Mouse (Mus musculus): ENCODE measurements around the gene Adrm1. TPM values are rescaled to one million over a fixed set of nuclear protein-coding genes. Genes with fewer than 3 reads are reported as not detected.
"Not testable (repeated sequence)": the region's sequence is repeated elsewhere in the genome, so short reads cannot be mapped to it uniquely, and the experiment has no call there.

The Adrm1 gene
- 100 to 1,000 TPM; 106 to 111 TPM for total RNA-seq (2021)
- long read RNA-seq, experiment 1, full-length matches to known transcripts = 140 of 167 reads
- long read RNA-seq, experiment 1, partial matches to known transcripts = 4 of 167 reads
- long read RNA-seq, experiment 1, other reads (novel, unspliced or antisense) = 23 of 167 reads
- long read RNA-seq, experiment 2, transcript Adrm1-201 (10 exons, 1,535 nt) = major isoform, 117 of 141 reads
- long read RNA-seq, experiment 2, partial matches to known transcripts = 13 of 141 reads
- long read RNA-seq, experiment 2, other reads (novel, unspliced or antisense) = 9 of 141 reads

DNA sequence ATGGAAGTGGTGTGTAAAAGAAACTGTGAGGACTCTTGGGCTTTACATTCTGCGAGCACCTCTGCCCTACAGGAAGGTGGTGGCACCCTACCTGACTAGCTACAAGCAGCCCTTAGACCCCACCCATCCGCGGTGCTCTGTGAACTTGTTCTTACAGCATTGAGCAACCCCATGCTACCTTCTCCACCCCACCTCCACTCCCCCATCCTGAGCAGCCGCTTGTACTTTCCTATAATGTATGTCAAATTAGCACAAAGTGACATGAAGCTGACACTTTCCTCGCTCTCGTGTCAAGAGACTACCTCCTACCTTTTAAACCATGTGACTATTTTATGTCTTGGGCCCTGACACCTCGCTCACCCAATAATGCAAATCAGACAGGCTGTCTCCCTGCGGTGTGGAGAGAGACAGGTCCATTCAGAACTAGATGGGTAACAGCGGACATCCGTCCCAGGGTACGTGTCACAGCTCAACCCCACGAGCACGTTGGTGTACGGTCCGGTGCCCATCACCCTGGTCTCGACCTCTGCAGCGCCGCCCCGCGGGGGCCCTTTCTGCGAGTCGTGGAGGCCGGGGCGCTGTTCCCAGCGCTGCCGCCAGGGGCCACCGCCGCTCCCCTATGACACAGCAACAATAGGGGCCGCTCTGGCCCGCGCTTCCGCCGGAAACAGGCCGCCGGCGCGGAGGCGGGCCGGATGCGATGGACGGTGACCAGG lies at the start of gene Adrm1:
Adrm1 (plus strand) TSS at position 680 of the 716 bp plus-strand sequence.
- peak; percentile 95 to 99 for DNase-seq (ENCODE audit: low spot score in 2 of 2)

GRCm38 (mm10) chr2:180124192-180124591 lies 47.1 kb upstream of the Adrm1 start:
- DNase-seq (ENCODE audit: low spot score in 2 of 2) = no peak

GRCm38 (mm10) chr2:180126195-180126594 lies 45.1 kb upstream of the Adrm1 start:
- DNase-seq (ENCODE audit: low spot score in 2 of 2) = no peak

- no peak for DNase-seq (ENCODE audit: low spot score in 2 of 2)
Measured at GRCm38 (mm10) chr2:180127675-180128074, 43.6 kb upstream of the Adrm1 start.

DNA sequence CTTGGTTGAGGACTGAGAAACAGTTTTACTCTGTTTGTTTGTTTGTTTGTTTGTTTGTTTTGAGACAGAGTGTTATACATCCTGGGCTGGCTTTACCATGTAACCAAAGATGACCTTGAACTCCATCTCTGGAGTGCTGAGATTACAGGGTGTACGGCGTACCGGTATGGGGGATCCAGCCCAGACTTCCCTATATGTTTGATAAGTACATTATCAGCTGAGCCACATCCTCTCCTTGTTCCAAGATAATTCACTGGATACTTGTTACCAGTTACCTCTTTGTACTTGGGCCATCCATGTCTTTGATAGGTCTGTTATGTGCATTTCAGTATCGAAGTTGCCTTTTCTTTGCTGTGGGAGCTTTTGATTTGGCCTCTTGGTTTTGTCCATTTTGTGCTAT lies 38.1 kb upstream of the Adrm1 start:
- DNase-seq (ENCODE audit: low spot score in 2 of 2) = no peak

DNA sequence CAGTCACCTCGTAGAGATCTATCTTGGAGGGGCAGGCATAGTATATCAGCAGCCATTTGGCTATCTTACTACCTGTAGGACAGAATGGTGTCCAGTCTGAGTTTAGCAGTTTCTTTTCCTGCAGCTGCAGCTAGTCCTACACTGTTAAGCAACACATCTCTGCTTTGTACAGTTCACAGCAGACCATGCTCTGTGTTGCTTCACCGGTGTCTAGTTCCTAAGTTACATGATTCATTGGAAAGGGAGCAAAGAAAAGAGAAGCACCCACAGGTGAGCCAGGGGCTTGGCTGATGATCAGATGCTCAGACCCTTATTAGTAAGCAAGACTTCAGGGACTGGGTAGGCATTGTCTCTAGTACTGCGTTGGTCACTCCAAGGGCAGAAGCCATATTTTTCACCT lies 37.4 kb upstream of the Adrm1 start:
- no peak for DNase-seq (ENCODE audit: low spot score in 2 of 2)

- DNase-seq (ENCODE audit: low spot score in 2 of 2) = no peak
Measured at GRCm38 (mm10) chr2:180135414-180135813, 35.9 kb upstream of the Adrm1 start.

- no peak for DNase-seq (ENCODE audit: low spot score in 2 of 2)
Measured at GRCm38 (mm10) chr2:180146091-180146490, 25.2 kb upstream of the Adrm1 start.

DNA sequence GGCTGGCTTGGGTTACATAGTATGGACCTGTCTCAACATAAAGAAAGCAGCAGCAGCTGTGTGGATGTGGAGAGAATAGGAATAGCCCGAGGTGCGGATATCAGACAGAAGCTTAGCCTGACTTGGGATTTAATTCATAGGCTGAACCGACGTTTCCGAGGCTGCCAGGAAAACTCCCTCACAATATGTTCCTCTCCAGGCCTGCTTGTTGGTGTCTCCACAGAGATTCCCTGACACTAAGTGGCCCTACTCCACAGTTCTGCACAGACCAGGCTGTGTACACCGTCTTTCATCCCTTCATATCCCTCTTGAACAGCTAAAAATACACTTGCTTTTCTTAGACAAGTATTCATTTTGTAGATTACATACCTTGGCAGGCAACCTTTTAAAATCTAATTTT lies 23.9 kb upstream of the Adrm1 start:
- DNase-seq (ENCODE audit: low spot score in 2 of 2) = peak; percentile 15 to 45

GRCm38 (mm10) chr2:180148551-180148950 lies 22.7 kb upstream of the Adrm1 start:
- DNase-seq (ENCODE audit: low spot score in 2 of 2) = no peak

DNA sequence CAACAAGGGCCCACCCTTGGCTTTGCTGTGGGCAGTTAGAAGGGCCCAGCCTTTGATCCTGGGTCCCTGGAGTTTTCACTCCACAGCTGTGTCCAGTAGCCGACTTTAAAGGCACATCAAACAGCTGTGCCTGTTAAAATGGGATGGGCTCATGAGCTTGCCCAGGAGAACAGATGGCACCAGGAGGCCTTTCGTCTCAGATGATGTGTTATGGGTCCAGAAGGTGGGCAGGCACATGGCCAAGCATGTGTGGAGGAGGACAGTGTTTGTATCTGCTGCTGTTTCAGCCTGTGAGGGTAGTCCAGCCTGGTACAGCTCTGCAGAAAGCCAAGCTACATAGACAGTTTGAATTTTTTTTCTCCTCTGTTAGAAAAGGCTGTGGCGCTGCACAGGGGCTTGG lies 16.5 kb upstream of the Adrm1 start:
- peak; percentile 44 to 74 for DNase-seq (ENCODE audit: low spot score in 2 of 2)

DNA sequence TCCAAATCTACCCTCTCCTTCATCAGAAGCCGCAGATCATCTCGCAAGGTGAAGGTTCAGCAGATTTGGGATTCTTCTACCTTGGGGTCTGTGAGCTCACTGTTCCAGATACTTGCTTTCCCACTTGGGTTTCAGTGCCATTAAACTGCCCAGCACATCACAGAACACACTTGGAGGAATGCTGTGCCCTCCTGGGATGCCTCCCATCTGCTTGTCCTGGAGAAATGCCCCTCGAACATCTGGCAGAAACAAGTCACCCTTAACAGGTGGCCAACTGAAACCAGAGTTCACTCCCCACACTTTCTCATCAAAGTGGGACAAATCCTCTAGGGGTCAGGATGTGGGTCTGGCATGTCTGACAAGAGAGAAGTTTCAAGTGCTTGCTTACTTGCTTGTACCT lies 12.7 kb upstream of the Adrm1 start:
- no peak for DNase-seq (ENCODE audit: low spot score in 2 of 2)

DNA sequence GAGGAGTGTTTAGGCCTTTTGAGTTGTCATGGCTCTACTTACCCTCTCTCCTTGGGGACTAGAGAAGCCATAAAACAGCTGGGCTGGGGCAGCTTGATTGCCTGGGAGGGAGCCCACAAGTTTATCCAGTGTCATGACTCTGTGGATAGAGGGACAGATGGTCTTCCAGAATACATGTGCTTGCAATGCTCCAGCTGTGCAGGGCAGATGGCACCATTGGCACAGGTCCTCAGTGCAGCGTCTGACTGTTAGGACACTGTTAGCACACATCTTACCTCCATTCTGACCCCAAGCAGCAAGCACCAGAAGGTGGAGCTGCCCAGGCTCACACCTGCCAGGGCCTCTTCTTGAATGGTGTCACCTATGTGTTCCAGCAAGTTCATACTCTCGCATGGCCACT lies 5.4 kb upstream of the Adrm1 start:
- no peak for DNase-seq (ENCODE audit: low spot score in 2 of 2)

- DNase-seq (ENCODE audit: low spot score in 2 of 2) = no peak
Measured at GRCm38 (mm10) chr2:180166869-180167268, 4.4 kb upstream of the Adrm1 start.

DNA sequence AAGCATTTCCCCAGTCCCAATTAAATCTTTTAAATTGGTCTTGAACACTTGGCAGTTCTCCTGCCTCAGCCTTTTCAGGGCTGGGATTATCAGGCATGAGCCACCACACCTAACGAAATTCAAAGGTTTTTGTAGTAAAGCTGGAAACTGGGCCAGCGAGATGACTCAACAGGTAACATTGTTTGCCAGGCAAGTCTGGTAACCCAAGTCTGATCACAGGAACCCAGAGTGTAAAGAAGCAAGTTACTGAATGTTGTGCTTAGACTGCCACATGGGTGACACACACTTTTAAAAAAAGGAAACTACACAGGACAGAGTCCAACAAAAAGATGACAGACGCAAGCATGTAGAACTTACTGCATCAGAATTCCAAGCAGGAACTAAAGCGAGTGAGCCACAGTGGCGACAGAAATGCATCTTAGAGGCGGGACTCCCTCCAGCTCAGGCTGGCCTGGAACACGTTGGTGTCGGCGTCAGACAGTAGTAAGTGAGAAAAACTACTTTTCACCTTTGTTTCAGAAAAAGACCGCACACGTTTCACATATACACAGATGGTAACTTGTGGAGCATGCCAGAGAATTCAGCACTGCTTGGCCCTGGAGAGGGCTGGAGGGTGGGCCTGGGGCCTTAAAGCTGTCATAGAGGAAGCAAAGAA lies 1.0 kb upstream of the Adrm1 start:
- no peak for DNase-seq (ENCODE audit: low spot score in 2 of 2)

DNA sequence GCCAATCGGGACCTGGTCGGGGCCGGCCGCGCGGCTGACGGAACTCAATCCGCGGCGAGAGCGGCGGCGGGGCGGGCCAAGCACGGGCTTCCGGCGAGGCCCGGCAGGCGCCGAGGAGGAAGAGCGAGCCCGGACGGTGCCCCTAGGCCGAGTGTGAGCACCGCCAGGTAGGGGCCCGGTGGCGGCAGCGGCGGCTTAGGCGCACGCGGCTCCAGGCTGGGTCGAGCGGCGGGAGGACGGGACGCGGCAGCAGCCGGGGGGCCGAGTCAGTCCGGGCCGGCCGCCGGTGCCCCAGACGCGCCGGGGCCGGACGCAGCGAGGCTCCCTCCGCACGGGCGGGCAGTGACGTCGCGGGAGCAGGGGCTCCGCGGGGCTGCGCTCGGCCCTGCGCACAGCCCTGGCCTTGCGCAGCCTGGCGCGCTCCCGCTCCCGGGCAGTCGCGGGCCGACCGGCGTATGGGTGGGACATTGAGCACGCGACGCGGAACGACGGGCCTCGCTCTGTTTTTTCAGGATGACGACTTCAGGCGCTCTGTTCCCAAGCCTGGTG lies 311 bp downstream of the Adrm1 start:
- DNase-seq (ENCODE audit: low spot score in 2 of 2) = no peak

- no peak for DNase-seq (ENCODE audit: low spot score in 2 of 2)
Measured at GRCm38 (mm10) chr2:180172152-180172551, 867 bp downstream of the Adrm1 start.

DNA sequence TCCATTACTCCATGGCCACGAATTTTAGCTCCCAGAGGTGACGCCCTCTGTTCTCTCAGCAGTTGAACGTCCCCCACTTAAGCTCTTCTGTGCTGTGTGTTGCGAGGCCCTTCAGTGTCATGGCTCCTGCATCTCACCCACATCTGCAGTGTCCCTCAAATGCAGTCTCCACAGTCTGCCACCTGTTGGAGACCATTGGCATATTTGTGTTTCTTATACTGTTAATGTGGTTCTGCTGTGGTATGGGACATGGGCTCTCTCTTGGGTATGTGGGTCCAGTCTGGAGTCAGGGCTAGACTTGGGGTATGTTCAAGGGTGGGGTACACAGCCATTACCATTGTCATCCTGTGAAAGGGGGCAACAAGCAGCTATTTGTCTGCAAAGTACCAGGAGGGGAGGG lies 1.9 kb downstream of the Adrm1 start:
- DNase-seq (ENCODE audit: low spot score in 2 of 2) = no peak

GRCm38 (mm10) chr2:180173711-180174110 lies 2.4 kb downstream of the Adrm1 start:
- not testable (repeated sequence) for DNase-seq (ENCODE audit: low spot score in 2 of 2)

DNA sequence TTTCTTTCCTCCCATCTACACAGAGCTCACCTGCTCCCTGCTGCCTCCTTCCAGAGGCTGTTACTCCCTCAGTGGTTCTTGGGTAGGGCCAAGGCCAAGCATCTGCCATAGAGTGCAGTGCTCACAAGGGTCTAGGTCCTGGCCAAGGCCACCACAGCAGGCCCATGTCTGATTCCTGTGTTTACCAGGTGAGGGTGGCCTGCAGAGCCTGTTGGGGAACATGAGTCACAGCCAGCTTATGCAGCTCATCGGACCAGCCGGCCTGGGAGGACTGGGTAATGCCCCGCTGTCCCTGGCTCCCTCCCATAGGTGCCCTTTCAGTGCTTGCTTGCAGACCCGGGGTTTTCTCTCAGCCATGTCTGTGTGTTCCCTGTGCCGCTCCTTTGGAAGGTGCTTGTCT lies 2.8 kb downstream of the Adrm1 start:
- DNase-seq (ENCODE audit: low spot score in 2 of 2) = no peak

- DNase-seq (ENCODE audit: low spot score in 2 of 2) = no peak
Measured at GRCm38 (mm10) chr2:180175725-180176124, 4.4 kb downstream of the Adrm1 start.

DNA sequence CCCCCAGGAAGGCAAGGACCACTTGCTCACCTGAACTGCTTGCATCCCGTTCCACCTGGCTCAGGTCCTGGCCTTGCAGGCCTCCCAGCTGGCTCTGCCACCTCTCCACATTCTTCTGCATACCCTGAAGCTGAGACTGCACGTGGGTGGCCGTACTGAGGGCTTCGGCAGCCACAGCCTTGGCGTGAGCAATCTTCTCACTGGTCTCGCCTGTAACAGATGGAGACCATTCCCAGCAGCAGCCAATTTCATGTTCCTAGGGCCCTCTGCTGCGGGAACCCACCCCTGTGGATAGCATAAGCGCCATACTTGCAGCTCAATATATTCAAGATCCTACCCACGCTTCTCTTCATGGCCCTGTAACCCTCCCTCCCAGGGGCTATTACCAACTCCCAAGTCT lies 10.3 kb downstream of the Adrm1 start:
- DNase-seq (ENCODE audit: low spot score in 2 of 2) = peak in 1 of 2 experiments; percentile 37
